Mouse (Mus musculus): ENCODE measurements around the gene Immp2l. TPM values are rescaled to one million over a fixed set of nuclear protein-coding genes. Genes with fewer than 3 reads are reported as not detected.

The Immp2l gene
- polyA plus RNA-seq, 1 experiment = 2.8 TPM

GRCm38 (mm10) chr12:41224538-41224937 is 200.6 kb downstream of the Immp2l start:
- Histone ChIP-seq H3K36me3 (ENCODE audit: control insufficient read depth, insufficient read depth, low read length) (no peaks in the 10 kb centered on the region), H3K27ac (ENCODE audit: insufficient read depth, low read depth, low read length) (no peak overlapping the region), H3K4me1 (ENCODE audit: control insufficient read depth, insufficient read depth, insufficient read length, low read length) (no peaks in the 10 kb centered on the region), H3K4me3 (ENCODE audit: low read depth, low read length) (no peak overlapping the region), H3K27me3 (ENCODE audit: control insufficient read depth, insufficient read depth, low read length) (no peaks in the 10 kb centered on the region)
- TF ChIP-seq POLR2A (IDR thresholded peaks at IDR 0.05; ENCODE audit: low read depth, low read length) = no peak
- TF ChIP-seq CTCF (IDR thresholded peaks at IDR 0.05; ENCODE audit: extremely low read depth, insufficient read length, insufficient replicate concordance, low read depth, low read length) = no peak
- 89% methylated on average over 4 of the region's 4 CpGs for WGBS

GRCm38 (mm10) chr12:41231966-41232365 is 208.1 kb downstream of the Immp2l start:
- TF ChIP-seq CTCF (IDR thresholded peaks at IDR 0.05; ENCODE audit: extremely low read depth, insufficient read length, insufficient replicate concordance, low read depth, low read length) = no peak
- no peak for TF ChIP-seq POLR2A (IDR thresholded peaks at IDR 0.05; ENCODE audit: low read depth, low read length)
- Histone ChIP-seq H3K36me3 (ENCODE audit: control insufficient read depth, insufficient read depth, low read length) (no peaks in the 10 kb centered on the region), H3K4me3 (ENCODE audit: low read depth, low read length) (no peak overlapping the region), H3K27me3 (ENCODE audit: control insufficient read depth, insufficient read depth, low read length) (no peaks in the 10 kb centered on the region), H3K27ac (ENCODE audit: insufficient read depth, low read depth, low read length) (no peak overlapping the region), H3K4me1 (ENCODE audit: control insufficient read depth, insufficient read depth, insufficient read length, low read length) (no peaks in the 10 kb centered on the region)
- WGBS = 46% methylated on average over 2 of the region's 2 CpGs

GRCm38 (mm10) chr12:41237880-41238279 is 214.0 kb downstream of the Immp2l start:
- Histone ChIP-seq H3K36me3 (ENCODE audit: control insufficient read depth, insufficient read depth, low read length) (no peaks in the 10 kb centered on the region), H3K4me3 (ENCODE audit: low read depth, low read length) (no peak overlapping the region), H3K27me3 (ENCODE audit: control insufficient read depth, insufficient read depth, low read length) (no peaks in the 10 kb centered on the region), H3K4me1 (ENCODE audit: control insufficient read depth, insufficient read depth, insufficient read length, low read length) (no peaks in the 10 kb centered on the region), H3K27ac (ENCODE audit: insufficient read depth, low read depth, low read length) (no peak overlapping the region)
- no peak for TF ChIP-seq CTCF (IDR thresholded peaks at IDR 0.05; ENCODE audit: extremely low read depth, insufficient read length, insufficient replicate concordance, low read depth, low read length)
- TF ChIP-seq POLR2A (IDR thresholded peaks at IDR 0.05; ENCODE audit: low read depth, low read length) = no peak
- 67% methylated on average over 3 of the region's 3 CpGs for WGBS

GRCm38 (mm10) chr12:41241221-41241620 is 217.3 kb downstream of the Immp2l start:
- Histone ChIP-seq H3K4me1 (ENCODE audit: control insufficient read depth, insufficient read depth, insufficient read length, low read length) (no peaks in the 10 kb centered on the region), H3K36me3 (ENCODE audit: control insufficient read depth, insufficient read depth, low read length) (no peaks in the 10 kb centered on the region), H3K27me3 (ENCODE audit: control insufficient read depth, insufficient read depth, low read length) (no peaks in the 10 kb centered on the region), H3K27ac (ENCODE audit: insufficient read depth, low read depth, low read length) (no peak overlapping the region), H3K4me3 (ENCODE audit: low read depth, low read length) (no peak overlapping the region)
- WGBS = 76% methylated on average over 2 of the region's 2 CpGs
- TF ChIP-seq POLR2A (IDR thresholded peaks at IDR 0.05; ENCODE audit: low read depth, low read length) (no peak), CTCF (IDR thresholded peaks at IDR 0.05; ENCODE audit: extremely low read depth, insufficient read length, insufficient replicate concordance, low read depth, low read length) (no peak)

GRCm38 (mm10) chr12:41248254-41248653 is 224.4 kb downstream of the Immp2l start:
- Histone ChIP-seq H3K27ac (ENCODE audit: insufficient read depth, low read depth, low read length) (no peak overlapping the region), H3K27me3 (ENCODE audit: control insufficient read depth, insufficient read depth, low read length) (no peaks in the 10 kb centered on the region), H3K36me3 (ENCODE audit: control insufficient read depth, insufficient read depth, low read length) (no peaks in the 10 kb centered on the region), H3K4me3 (ENCODE audit: low read depth, low read length) (no peak overlapping the region), H3K4me1 (ENCODE audit: control insufficient read depth, insufficient read depth, insufficient read length, low read length) (no peaks in the 10 kb centered on the region)
- TF ChIP-seq CTCF (IDR thresholded peaks at IDR 0.05; ENCODE audit: extremely low read depth, insufficient read length, insufficient replicate concordance, low read depth, low read length) (no peak), POLR2A (IDR thresholded peaks at IDR 0.05; ENCODE audit: low read depth, low read length) (no peak)
- 98% methylated on average over 1 of the region's 1 CpGs for WGBS

- no peak overlapping the region for H3K27ac ChIP-seq (ENCODE audit: insufficient read depth, low read depth, low read length)
- H3K4me3 ChIP-seq (ENCODE audit: low read depth, low read length) = no peak overlapping the region
- H3K27me3 ChIP-seq (ENCODE audit: control insufficient read depth, insufficient read depth, low read length) = no peaks in the 10 kb centered on the region
- H3K4me1 ChIP-seq (ENCODE audit: control insufficient read depth, insufficient read depth, insufficient read length, low read length) = no peaks in the 10 kb centered on the region
- 84% methylated on average over 3 of the region's 3 CpGs for WGBS
- no peaks in the 10 kb centered on the region for H3K36me3 ChIP-seq (ENCODE audit: control insufficient read depth, insufficient read depth, low read length)
- TF ChIP-seq POLR2A (IDR thresholded peaks at IDR 0.05; ENCODE audit: low read depth, low read length) (no peak), CTCF (IDR thresholded peaks at IDR 0.05; ENCODE audit: extremely low read depth, insufficient read length, insufficient replicate concordance, low read depth, low read length) (no peak)
Observed at GRCm38 (mm10) chr12:41250123-41250522, 226.2 kb downstream of the Immp2l start.

- Histone ChIP-seq H3K4me3 (ENCODE audit: low read depth, low read length) (no peak overlapping the region), H3K36me3 (ENCODE audit: control insufficient read depth, insufficient read depth, low read length) (no peaks in the 10 kb centered on the region), H3K27ac (ENCODE audit: insufficient read depth, low read depth, low read length) (no peak overlapping the region), H3K27me3 (ENCODE audit: control insufficient read depth, insufficient read depth, low read length) (no peaks in the 10 kb centered on the region), H3K4me1 (ENCODE audit: control insufficient read depth, insufficient read depth, insufficient read length, low read length) (no peaks in the 10 kb centered on the region)
- 87% methylated on average over 2 of the region's 2 CpGs for WGBS
- TF ChIP-seq POLR2A (IDR thresholded peaks at IDR 0.05; ENCODE audit: low read depth, low read length) = no peak
- no peak for TF ChIP-seq CTCF (IDR thresholded peaks at IDR 0.05; ENCODE audit: extremely low read depth, insufficient read length, insufficient replicate concordance, low read depth, low read length)
Observed at GRCm38 (mm10) chr12:41257905-41258304, 234.0 kb downstream of the Immp2l start.

GRCm38 (mm10) chr12:41259608-41260007 is 235.7 kb downstream of the Immp2l start:
- WGBS = 75% methylated on average over 2 of the region's 2 CpGs
- H3K4me1 ChIP-seq (ENCODE audit: control insufficient read depth, insufficient read depth, insufficient read length, low read length) = no peaks in the 10 kb centered on the region
- no peaks in the 10 kb centered on the region for H3K27me3 ChIP-seq (ENCODE audit: control insufficient read depth, insufficient read depth, low read length)
- no peak overlapping the region for H3K4me3 ChIP-seq (ENCODE audit: low read depth, low read length)
- H3K36me3 ChIP-seq (ENCODE audit: control insufficient read depth, insufficient read depth, low read length) = no peaks in the 10 kb centered on the region
- no peak overlapping the region for H3K27ac ChIP-seq (ENCODE audit: insufficient read depth, low read depth, low read length)
- TF ChIP-seq POLR2A (IDR thresholded peaks at IDR 0.05; ENCODE audit: low read depth, low read length) (no peak), CTCF (IDR thresholded peaks at IDR 0.05; ENCODE audit: extremely low read depth, insufficient read length, insufficient replicate concordance, low read depth, low read length) (no peak)

Measured in small intestine, adult 2 months (tissue).